Mouse (Mus musculus) left cerebral cortex, adult 9 months (tissue): ENCODE measurements around the gene Yjefn3.

Source experiments
- DNase-seq, 2 experiments: peaks; one replicate each; pipeline ENCODE4 v3.0.0; 2022; ENCODE audit warnings: low spot score in 2 of 2

Yjefn3 gene

DNA sequence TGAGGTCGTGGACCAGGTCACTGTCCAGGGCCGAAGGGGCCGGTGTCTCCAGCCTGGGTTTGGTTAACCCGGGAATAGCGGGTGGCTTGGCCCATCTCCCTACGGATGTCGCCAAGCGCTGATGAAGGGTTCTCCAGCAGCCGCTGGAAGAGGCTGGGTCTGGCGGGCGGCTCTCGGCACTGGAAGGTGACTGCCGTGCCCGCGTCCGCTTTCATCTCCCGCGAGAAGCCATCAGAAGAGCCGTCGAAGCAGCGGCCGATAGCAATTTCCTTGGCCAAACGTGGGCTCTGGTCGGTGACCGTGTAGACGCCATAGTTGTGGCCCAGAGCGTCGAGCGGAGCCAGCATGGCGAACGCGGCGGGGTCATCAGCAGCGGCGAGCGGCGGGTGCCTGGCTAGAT, 21.7 kb downstream of the Yjefn3 start:
- no peak for DNase-seq

DNA sequence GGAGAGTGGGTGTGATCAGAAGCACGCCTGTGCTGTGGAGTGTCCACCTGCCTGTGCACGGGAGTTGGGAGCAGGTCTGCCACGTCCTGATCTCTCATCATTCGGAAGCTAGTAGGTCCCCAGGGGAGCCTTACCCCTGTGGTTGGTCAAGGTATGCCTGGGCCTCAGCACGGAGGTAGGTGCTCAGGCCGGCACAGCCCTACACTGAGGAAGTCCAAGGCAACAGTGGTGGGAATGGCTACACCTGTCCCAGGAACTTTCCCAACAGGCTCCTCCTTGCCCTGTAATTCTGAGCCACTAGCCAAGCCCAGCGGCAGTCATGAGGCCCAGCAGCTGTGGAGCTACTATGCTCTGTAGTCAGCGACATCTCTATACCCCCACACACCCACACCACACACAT, 22.8 kb downstream of the Yjefn3 start:
- DNase-seq: no peak

DNA sequence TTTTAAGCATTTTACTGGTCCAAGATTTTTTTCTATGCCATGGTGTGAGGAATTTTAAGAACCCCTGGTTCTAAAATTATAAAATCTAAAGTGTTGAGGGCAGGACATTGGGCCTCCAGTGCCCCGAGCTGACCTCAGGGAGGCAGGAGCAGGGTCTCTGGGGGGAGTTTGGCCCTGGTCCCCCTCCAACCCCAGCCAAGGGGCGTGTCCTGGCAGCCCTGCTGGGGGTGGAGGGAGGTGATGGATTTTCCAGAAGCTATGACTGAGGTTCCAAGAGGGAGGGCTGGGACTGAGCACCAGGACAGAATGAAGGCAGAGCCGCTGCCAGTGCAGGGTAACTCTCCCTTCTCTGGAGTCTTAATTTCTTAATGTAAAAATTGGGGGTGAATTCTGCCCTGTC, 24.5 kb downstream of the Yjefn3 start:
- DNase-seq: no peak

DNA sequence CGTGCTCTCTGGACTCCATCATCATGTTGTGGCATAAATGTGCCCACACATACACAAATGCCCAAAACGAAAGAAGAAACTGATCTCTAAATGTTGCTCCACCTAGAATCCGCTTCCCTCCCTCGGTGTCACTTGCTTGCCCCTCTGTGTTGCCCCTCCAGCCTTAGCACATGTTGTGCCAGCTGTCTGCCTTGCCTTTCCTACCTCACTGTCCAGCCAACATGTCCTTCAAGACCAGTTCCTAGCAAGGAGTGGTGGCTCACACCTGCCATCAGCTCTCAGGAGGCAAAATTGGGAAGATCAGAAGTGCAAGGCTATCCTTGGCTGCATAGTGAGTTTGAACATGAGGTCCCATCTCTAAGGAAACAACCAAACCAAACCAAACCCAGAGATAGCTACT, 25.1 kb downstream of the Yjefn3 start:
- no peak for DNase-seq

DNA sequence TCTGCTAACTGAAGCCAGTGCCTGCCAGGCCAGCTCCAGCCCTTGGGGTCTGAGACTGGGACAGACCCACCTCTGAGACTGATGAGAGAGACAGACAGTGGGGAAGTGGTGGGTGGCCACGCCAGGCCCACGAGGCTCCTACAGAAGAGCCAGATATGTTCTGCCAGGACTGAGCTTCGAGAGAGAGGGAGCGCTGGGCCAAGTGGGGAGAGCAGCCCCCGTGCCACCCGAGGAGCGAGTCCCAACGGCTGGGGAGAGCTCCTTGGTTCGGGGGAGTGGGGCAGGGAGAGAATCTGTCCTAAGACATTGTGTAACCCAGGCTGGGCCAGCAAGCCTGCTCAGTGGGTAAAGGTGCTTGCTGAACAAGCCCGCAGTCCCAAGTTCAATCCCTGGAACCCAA, 25.5 kb downstream of the Yjefn3 start:
- no peak for DNase-seq

DNA sequence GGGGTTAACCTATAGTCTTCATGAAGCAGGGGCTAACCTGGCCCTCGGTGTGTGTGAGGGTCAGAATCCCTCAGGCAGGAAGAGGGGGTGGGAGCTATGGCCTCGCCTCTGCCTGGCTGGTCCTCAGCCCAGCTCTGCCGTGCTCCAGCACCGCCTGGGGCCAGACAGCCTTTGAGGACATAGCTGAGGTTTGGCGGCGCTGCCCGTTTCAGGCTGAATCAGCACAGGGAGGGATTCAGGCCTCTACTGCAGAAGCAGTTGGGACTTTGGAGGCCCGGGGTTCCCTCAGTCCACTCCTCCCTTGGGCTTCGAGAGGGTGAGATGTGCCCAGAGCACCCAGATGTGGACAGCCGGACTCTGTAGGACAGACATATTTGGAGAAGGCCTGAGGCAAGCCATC, 26.4 kb downstream of the Yjefn3 start:
- no peak for DNase-seq

DNA sequence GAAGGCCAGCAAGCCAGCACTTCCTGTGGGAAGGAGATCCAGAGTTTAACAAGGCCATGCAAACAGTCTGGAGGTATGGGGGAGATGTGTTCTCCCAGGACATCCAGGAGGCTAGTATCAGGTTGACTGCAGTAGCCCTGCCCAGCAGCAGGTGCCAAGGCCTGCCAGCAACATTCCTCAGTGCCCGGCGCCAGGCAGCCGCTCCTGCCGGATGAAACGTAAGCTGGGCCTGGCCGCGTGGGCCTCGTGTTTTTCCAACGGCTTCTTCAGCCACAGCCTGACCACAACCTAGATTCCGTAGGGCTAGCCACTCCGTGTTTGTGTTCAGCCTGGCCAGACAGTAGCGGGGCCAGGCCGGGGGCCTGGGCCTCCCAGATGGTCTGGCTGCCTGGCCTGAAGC, 27.9 kb downstream of the Yjefn3 start:
- DNase-seq: no peak

DNA sequence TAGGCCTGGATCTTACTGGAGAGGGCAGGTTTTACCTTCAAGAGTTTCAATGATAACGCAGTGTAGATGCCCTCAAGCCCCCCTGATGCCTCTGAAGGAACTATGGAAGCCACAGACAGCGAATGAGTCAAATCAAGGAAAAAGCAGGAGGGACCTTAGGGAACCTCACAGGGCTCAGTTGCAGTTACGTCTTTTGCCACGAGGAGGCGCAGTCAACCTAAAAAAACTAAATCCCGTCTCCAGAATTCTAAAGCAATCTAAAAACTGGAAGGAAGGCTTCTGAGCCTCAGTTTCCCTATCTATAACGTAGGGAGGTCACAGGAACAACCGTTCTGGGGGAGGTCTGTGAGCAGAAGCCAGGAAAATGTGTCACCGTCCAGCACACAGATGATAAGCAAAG, 28.4 kb downstream of the Yjefn3 start:
- peak in 1 of 2 experiments; percentile 76 for DNase-seq

DNA sequence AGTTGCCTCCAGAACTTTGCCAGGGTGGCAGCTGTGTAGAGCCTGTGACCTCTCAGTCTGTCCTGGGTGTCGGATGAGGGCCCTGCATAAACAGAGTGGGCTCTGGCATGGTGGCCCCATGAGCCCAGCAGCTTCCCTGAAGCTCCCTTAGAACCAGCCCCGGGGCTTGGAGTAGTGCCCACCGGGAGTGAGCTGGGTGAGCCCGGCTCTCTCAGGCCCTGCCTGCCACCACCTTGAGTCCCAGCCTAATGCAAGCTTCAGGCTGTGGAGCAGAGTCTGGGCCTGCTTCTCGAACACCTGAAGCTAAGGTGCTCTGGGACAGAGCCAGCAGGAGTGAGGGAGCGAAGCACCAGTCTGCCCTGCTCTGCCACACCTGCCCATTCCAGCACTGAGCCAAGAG, 31.6 kb downstream of the Yjefn3 start:
- DNase-seq: no peak

DNA sequence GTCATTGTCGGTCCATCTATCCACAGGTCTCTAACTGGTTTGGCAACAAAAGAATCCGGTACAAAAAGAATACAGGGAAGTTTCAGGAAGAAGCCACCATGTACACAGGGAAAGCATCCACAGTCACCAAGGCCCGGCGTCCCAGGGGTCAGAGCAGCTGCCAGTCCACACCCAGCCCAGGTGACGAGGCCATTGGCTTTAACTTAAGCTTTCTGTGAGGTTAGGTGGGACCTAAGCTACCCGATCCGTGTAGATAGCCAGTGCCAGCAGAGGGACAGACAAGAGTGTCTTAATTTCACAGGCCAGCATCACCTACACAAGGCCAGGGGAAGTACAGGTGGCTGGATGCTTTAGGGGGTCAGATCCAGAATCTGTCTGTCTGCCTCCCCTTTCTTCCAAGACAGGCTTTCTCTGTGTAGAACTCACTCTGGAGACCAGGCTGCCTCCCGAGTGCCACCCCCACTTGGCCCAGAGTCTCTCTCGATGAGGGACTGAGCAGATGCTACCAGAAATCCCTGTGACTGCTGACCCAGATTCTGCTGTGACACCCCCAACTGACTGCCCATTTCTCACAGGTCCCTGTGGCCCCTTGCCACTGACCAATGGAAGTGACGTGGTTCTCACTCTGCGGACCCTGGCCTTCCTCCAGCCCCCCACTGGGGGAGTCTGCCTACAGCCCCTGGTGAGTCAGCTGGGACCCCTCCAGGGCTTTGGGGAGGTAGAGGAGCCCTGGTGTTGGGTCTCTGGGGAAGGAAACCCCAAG, 32.3 kb downstream of the Yjefn3 start:
- DNase-seq: no peak

DNA sequence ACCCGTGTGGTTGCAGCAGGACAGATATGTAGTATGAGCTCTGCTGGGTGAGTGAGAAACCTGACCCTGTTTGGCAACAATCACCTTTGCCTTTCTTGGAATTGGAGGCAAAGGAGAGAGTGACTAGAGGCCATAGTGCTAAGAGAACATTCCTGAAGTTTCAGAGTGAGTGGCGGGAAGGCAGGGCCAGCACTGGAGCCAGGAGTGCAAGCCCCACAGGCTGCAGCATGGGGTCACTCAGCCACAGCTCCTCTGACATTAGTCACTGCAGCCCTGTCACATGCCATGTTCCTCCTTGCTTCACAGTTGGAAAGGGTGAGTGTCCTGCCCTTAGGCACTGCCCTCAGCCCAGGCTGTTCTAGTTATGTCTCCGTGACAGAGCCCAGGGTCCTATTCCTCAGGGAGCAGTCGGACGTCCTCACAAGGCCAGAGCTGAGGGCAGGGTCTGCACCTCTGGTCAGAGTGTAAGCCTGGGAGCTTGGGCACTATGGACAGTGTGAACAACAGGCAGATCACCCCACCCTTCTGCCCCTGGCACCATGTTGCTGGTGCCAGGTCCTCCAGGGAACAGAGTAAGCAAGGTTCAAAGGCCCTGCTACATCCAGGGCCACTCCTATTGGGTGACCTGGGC, 34.7 kb downstream of the Yjefn3 start:
- DNase-seq: no peak

DNA sequence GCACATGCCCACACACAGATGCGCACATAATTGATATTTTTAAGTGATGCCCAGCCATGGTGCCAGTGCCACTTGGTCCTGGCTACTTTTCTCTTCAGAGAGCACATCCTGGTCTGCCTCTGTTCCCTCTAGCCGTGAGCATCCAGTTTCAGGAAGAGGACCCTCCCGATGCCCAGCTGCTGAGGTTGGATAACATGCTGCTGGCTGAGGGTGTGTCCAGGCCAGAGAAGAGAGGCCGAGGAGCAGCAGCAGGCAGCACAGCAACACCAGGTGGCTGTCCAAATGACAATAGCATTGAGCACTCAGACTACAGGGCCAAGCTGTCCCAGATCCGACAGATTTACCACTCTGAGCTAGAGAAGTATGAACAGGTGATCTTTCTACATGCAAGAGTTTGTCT, 38.3 kb downstream of the Yjefn3 start:
- DNase-seq: no peak

DNA sequence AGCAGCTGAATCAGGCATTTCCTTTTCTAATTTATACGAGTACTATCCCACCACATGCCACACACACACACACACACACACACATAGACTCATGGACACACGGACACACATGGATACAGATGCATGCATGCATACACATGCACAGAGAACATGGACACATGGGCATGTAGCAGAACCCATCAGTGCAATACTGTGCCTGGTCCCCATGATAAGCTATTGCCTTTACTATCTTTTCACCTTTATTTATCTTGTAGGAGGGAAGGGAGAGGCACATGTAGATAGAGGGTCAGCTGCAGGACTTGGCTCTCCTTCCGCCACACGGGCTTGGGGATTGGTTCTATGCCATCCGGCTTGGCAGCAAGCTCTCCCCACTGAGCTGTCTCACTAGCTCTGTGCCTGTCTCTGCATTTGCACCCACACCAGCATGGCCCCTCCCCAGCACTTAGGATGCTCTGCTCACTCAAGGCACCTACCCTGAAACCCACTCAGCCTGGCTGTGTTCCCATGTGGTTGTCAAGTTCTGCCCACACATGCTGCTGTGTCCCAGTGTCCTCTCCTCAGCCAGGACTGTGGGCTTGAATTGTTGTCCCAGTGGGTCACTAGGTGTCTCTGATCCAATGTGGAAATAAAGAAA, 39.0 kb downstream of the Yjefn3 start:
- DNase-seq: peak in 1 of 2 experiments; percentile 40

DNA sequence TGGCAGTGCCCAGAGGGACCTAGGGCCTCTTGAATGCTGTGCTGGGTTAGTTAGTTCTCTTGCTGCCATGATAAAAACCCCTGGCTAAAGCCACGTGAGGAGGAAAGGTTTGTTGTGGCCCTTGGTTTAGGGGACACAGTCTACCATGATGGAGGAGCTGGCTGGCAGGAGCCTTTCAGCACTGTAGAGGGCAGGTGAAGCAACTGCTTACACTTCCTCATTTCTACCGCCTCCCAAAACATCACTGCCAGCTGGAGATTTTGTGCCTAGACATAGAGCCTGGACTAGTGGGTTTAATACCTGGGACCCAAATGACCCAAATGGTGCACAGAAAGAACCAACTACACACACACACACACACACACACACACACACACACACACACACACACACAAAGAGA, 41.3 kb downstream of the Yjefn3 start:
- no peak for DNase-seq

DNA sequence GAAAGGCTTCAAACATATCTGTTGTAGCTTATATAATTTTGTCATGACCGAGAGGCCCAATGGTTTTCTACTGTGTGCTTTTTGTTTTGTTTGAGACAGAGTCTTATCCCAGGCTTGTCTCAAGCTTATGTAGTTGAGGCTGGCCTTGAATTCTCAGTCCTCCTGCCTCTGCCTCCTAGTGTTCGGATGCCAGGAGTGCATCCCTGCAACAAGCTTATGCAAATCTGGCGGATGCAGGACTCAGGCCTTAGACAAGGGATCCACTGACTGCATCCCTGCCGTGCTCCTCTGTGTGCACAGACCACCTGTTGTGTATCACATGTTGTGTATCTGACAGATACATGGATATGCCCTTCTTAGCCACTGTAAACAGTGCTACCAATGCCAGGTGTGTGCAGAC, 41.7 kb downstream of the Yjefn3 start:
- no peak for DNase-seq

DNA sequence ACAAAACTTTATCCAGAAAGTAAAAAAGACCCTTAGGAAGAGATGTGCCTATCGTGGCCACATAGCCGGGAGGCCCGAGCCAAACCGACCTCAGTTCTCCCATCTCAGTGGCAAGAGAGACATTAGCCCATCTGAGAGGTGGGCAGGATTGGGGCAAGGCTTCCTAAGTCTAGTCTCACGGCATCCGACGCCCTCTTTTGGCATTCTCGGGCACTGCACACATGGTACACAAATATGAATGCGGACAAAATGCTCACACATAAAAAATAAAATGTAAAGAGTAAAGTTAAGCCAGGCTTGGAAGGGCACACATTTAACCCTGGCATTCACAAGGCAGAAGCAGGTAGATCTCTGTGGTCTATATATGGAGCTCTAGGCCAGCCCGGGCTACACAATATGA, 48.6 kb downstream of the Yjefn3 start:
- no peak for DNase-seq

DNA sequence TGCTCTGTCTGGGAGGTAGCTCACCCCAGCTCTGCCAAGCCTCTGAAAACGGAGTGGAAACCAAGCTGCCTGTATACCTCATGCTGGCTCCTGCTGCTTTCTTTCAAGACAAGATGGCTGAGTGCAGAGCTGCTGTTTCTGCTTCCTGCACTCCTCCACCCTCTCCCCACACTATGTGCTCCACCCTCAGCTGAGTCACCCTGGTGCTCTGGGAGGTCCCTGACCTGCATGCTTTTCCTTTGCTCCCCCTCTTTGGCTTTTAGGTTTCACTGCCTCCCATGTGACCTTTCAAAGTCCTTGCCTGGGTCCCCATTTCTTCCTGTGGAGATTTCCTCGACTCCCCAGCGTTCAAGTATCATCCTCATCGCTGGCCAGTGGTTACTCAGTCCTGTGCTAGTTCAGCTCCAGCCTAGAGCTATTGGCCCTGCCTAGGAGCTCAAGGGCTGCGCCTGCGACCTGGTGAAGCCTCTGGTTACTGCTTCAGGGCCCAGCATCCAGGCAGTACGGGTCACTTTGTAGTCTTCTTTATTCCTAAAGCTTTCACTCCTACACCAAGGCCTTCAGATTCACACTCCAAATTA, 51.5 kb downstream of the Yjefn3 start:
- DNase-seq: no peak

DNA sequence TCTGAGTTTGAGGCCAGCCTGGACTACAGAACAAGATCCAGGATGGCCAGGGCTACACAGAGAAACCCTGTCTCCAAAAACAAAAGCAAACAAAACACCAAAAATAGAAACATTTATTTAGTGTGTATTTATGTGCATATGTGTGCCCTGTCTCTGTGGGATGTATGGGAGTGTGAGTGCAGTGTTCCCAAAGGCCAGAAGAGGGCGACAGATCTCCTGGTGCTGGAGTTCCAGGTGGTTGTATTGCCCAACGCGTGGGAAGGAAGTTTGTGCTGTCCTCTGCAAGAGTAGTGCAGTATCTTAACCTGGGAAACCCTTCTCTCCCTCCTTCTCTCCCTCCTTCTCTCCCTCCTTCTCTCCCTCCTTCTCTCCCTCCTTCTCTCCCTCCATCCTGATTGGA, 52.6 kb downstream of the Yjefn3 start:
- DNase-seq: no peak

DNA sequence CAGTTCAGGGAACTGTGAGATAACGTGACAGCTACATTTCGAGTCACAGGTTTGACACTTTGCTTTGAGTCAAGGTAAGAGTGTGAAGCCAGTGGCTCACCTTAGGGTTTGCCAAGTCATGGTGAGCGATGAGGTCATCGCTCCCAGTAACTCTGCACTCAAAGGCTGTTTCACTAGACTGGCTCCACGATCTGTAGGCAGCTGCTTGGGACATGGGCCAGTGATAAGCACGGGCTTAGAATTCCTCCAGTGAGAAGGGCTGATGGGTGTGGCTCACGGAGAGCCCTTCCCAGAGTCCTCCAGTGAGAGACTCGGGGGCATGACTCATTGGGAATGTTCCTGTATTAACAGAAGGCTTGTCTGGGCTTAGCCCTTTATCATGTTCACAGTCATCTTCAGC, 53.6 kb downstream of the Yjefn3 start:
- no peak for DNase-seq

DNA sequence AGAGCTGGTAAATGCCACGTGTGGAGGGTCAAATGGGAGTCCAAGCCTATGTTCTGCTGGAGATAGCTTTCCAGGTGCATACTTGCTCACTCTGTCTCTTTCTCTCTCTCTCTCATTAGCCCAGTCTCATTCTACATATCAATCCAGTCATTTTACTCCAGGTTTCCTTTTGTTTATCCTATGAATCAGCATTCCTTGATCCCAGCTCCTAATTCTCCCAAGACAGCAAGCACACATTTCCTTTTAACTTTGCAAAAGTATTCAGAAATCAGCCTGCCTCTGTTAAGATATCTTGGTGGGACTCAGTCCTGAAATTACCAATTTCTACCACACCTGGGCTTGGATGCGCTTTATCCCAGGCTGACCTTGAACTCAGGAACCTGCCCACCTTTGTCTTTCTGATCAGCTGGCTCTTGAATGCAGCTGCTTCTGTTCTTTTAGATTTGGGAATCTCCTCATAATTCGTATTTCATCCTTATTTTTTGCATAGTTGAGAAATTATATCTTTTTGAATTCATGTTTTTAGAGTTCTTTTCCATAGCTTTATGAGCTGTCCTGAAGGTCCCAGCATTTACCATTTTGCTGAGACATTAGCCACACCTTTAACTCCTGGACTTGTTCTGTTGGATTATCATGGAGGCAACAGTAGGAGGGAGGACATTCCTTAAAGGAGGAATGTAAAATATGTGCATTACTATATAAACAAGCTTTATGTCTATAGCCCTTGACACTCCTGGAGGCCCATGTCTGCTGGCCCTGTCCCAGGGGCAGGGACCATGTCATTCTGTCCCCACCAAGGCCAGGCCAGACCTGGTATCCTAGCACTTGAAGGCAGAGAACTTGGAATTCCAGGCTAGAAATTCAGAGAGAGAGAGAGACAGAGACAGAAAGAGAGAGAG, 55.1 kb downstream of the Yjefn3 start:
- DNase-seq: no peak
